Comparison of ENCODE assay signal across 19 mouse cellular contexts in genomic region chr7:68182025-68182424, GRCm38 (mm10).
A peak's percentile ranks its signal among the peaks of the same experiment; 100 is the strongest.
DNase-seq lines count a peak whose midpoint lies in the region; ATAC-seq lines count a peak whose summit lies in the region.
"Had no signal": no experiment of that assay in that cellular context is flagged by ENCODE, and none has a peak within 500 bp of the region (broad histone marks: within the 10 kb centered on the region; RNA-seq: fewer than 3 reads in every experiment).

No protein-coding gene starts in this region.

- no peak for ATAC-seq in midbrain, embryonic 14.5 days (ENCODE audit: low FRiP score, low TSS enrichment)
- no peak for ATAC-seq in midbrain, embryonic 16.5 days
- ATAC-seq in forebrain, embryonic 11.5 days (replicated peaks; ENCODE audit: low FRiP score): no peak
- ATAC-seq: forebrain, embryonic 13.5 days had no signal

- peaks cover 11% of the 10 kb centered on the region; the same call in 1 of the 2 replicates for H3K4me1 ChIP-seq in midbrain, embryonic 14.5 days (ENCODE audit: control insufficient read depth, insufficient read depth, low read length)
- H3K4me1 ChIP-seq in midbrain, embryonic 10.5 days: peaks cover 25% of the 10 kb centered on the region
- H3K4me1 ChIP-seq in midbrain, embryonic 16.5 days (ENCODE audit: control insufficient read depth, insufficient read depth, low read length): no peaks in the 10 kb centered on the region; the same call in 1 of the 2 replicates
- no peaks in the 10 kb centered on the region for H3K4me1 ChIP-seq in forebrain, embryonic 11.5 days (replicated peaks; ENCODE audit: control insufficient read depth, insufficient read depth, low read length)
- H3K4me1 ChIP-seq: forebrain, embryonic 13.5 days; stomach, embryonic 15.5 days had no signal

- H3K27me3 ChIP-seq in midbrain, embryonic 14.5 days (ENCODE audit: control insufficient read depth, insufficient read depth, low read length): no peaks in the 10 kb centered on the region
- no peaks in the 10 kb centered on the region for H3K27me3 ChIP-seq in midbrain, embryonic 10.5 days (ENCODE audit: low read depth, poor library complexity, severe bottlenecking)
- no peaks in the 10 kb centered on the region for H3K27me3 ChIP-seq in midbrain, embryonic 16.5 days (ENCODE audit: control insufficient read depth, insufficient read depth, low read depth, low read length)
- no peaks in the 10 kb centered on the region for H3K27me3 ChIP-seq in forebrain, embryonic 11.5 days (ENCODE audit: control insufficient read depth, insufficient read depth, low read length)
- H3K27me3 ChIP-seq: forebrain, embryonic 13.5 days; megakaryocyte, embryonic 14.5 days; stomach, embryonic 15.5 days had no signal

- no peaks in the 10 kb centered on the region for H3K9me3 ChIP-seq in midbrain, embryonic 14.5 days (ENCODE audit: control insufficient read depth, low read length)
- no peaks in the 10 kb centered on the region for H3K9me3 ChIP-seq in midbrain, embryonic 10.5 days (replicated peaks)
- H3K9me3 ChIP-seq in midbrain, embryonic 16.5 days (replicated peaks; ENCODE audit: control insufficient read depth, low read length, poor library complexity, severe bottlenecking): no peaks in the 10 kb centered on the region
- no peaks in the 10 kb centered on the region for H3K9me3 ChIP-seq in forebrain, embryonic 11.5 days (ENCODE audit: control insufficient read depth, low read length)
- H3K9me3 ChIP-seq: embryonic facial prominence, embryonic 10.5 days; forebrain, embryonic 13.5 days; megakaryocyte, embryonic 14.5 days; stomach, embryonic 15.5 days had no signal

- peaks cover 27% of the 10 kb centered on the region for H3K36me3 ChIP-seq in midbrain, embryonic 14.5 days (ENCODE audit: control insufficient read depth, insufficient read depth, low read length)
- H3K36me3 ChIP-seq in midbrain, embryonic 10.5 days: peaks cover 56% of the 10 kb centered on the region
- H3K36me3 ChIP-seq in midbrain, embryonic 16.5 days (ENCODE audit: control insufficient read depth, insufficient read depth, low read length): peaks cover 17% of the 10 kb centered on the region
- peaks cover 11% of the 10 kb centered on the region; the same call in 1 of the 2 replicates for H3K36me3 ChIP-seq in forebrain, embryonic 11.5 days (ENCODE audit: control insufficient read depth, insufficient read depth, low read length)
- H3K36me3 ChIP-seq: G1E had no signal

- H3K27ac ChIP-seq in midbrain, embryonic 14.5 days (replicated peaks; ENCODE audit: low read depth, low read length): peak overlapping the region; percentile 63; the same call in 1 of the 2 replicates
- H3K27ac ChIP-seq in midbrain, embryonic 10.5 days (replicated peaks): no peak overlapping the region
- no peak overlapping the region for H3K27ac ChIP-seq in midbrain, embryonic 16.5 days (ENCODE audit: low read length)
- no peak overlapping the region for H3K27ac ChIP-seq in forebrain, embryonic 11.5 days (ENCODE audit: low read depth, low read length)
- H3K27ac ChIP-seq: embryonic facial prominence, embryonic 10.5 days; forebrain, embryonic 13.5 days; stomach, embryonic 15.5 days had no signal

- no peak overlapping the region for H3K4me2 ChIP-seq in midbrain, embryonic 14.5 days (ENCODE audit: low read length)
- no peak overlapping the region for H3K4me2 ChIP-seq in midbrain, embryonic 16.5 days (ENCODE audit: low read length)
- no peak overlapping the region for H3K4me2 ChIP-seq in forebrain, embryonic 11.5 days (ENCODE audit: low read depth, low read length, severe bottlenecking)
- H3K4me2 ChIP-seq: forebrain, embryonic 13.5 days; stomach, embryonic 15.5 days had no signal

- H3K4me3 ChIP-seq in midbrain, embryonic 14.5 days (replicated peaks; ENCODE audit: low read depth, low read length): no peak overlapping the region
- H3K4me3 ChIP-seq in midbrain, embryonic 10.5 days: no peak overlapping the region
- no peak overlapping the region for H3K4me3 ChIP-seq in midbrain, embryonic 16.5 days (ENCODE audit: low read depth, low read length)
- H3K4me3 ChIP-seq in forebrain, embryonic 11.5 days (ENCODE audit: low read depth, low read length): no peak overlapping the region
- H3K4me3 ChIP-seq: embryonic facial prominence, embryonic 10.5 days; forebrain, embryonic 13.5 days; megakaryocyte, embryonic 14.5 days; stomach, embryonic 15.5 days had no signal

- WGBS in midbrain, embryonic 14.5 days: 85% methylated on average over 7 of the region's 7 CpGs
- WGBS in midbrain, embryonic 10.5 days: 83% methylated on average over 7 of the region's 7 CpGs
- 85% methylated on average over 7 of the region's 7 CpGs for WGBS in midbrain, embryonic 16.5 days
- WGBS in forebrain, embryonic 11.5 days: 80% methylated on average over 7 of the region's 7 CpGs

- no peak overlapping the region for H3K9ac ChIP-seq in midbrain, embryonic 14.5 days (replicated peaks; ENCODE audit: low read length)
- H3K9ac ChIP-seq in midbrain, embryonic 16.5 days (ENCODE audit: low read depth, low read length): no peak overlapping the region
- no peak overlapping the region for H3K9ac ChIP-seq in forebrain, embryonic 11.5 days (ENCODE audit: low read length)
- H3K9ac ChIP-seq: forebrain, embryonic 13.5 days; stomach, embryonic 15.5 days had no signal

- peak; percentile 16 for DNase-seq in embryo, embryonic 10 days (ENCODE audit: low spot score)
- DNase-seq in embryo, embryonic 9.5 days (ENCODE audit: extremely low spot score): no peak
- DNase-seq in midbrain, embryonic 14.5 days: no peak
- DNase-seq in midbrain, embryonic 10.5 days (ENCODE audit: low spot score): no peak
- peak; percentile 31 for DNase-seq in kidney, postnatal 14 days
- DNase-seq in gastrocnemius, postnatal 25 days: no peak
- no peak for DNase-seq in forebrain, embryonic 11.5 days (ENCODE audit: low spot score)
- DNase-seq: adrenal gland, adult 2 months; cerebellum, adult 11 months; cerebellum, postnatal 14 days; gastrocnemius, postnatal 14 days; thymus, adult 18-20 months; thymus, postnatal 4 days had no signal

Comparison
In these comparisons a context has a peak if more than half of its experiments do, and no peak if none do; other contexts are left out.
1. DNase-seq: peak in embryo, embryonic 10 days (single experiment) and kidney, postnatal 14 days (single experiment); none in embryo, embryonic 9.5 days (single experiment), midbrain, embryonic 14.5 days (single experiment), midbrain, embryonic 10.5 days (single experiment), gastrocnemius, postnatal 25 days (single experiment) and forebrain, embryonic 11.5 days (single experiment).